Mouse (Mus musculus): ENCODE data around the gene Dpp6.

DNA sequence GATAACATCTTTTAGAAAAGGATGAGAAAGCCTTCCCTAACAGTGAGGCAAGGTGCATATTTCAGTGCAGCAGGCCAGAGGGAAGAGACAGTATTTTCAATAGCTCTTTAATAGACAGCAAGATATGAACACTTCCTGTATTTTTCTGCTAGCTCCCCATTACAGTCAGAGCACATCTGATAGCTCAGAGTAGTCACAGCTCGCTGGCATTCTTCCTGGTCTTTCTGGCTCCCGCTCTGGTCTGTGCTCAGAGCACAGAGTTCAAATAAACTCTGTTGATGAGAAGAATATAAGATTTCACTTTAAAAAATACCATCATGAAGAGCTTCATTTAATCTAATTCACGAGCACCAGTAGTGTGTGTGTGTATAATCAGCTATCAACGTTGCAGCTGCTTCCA lies 249.8 kb downstream of the Dpp6 start:
- TF ChIP-seq CTCF (IDR thresholded peaks at IDR 0.05; ENCODE audit: low read depth, low read length), result no peak
- no peak for TF ChIP-seq POLR2AphosphoS5 (IDR thresholded peaks at IDR 0.05; ENCODE audit: insufficient replicate concordance, low read depth, low read length)

All from G1E (cell line).